Mouse (Mus musculus) spleen, adult 2 months (tissue): Measurements from ENCODE around the gene Ica1l.
"Not testable (repeated sequence)": the region's sequence is repeated elsewhere in the genome, so short reads cannot be mapped to it uniquely, and the experiment has no call there.

Experiments
- CTCF ChIP-seq: fragments of 200-500 bp; IDR thresholded peaks from 2 replicates; pipeline ENCODE4 v1.5.1; 2011; ENCODE audit warnings: mild to moderate bottlenecking, inconsistent platforms; ENCODE audit not compliant: insufficient read depth, insufficient read length, insufficient replicate concordance; ENCODE audit errors: extremely low read depth
- POLR2A ChIP-seq: fragments of 200-500 bp; IDR thresholded peaks from 2 replicates; pipeline ENCODE4 v1.6.1; 2011; ENCODE audit warnings: low read depth, low read length, inconsistent platforms

DNA sequence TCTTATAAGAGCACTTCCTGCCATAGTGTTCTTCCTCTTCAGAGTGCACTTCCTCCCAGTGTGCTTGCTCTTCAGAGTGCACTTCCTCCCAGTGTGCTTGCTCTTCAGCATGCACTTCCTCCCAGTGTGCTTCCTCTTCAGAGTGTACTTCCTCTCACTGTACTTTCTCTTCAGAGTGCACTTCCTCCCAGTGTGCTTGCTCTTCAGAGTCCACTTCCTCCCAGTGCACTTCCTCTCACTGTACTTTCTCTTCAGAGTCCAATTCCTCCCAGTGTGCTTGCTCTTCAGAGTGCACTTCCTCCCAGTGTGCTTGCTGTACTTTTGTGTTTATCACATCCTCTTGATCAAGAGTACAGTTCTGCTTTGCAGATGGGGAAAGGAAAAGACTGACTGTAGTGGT lies 27.7 kb upstream of the Ica1l start:
- TF ChIP-seq CTCF, POLR2A: not testable (repeated sequence)
